Mouse (Mus musculus): Measurements from ENCODE around the gene Tln1. TPM values are rescaled to one million over a fixed set of nuclear protein-coding genes. Genes with fewer than 3 reads are reported as not detected.
A peak's percentile ranks its signal among the peaks of the same experiment; 100 is the strongest.

Gene Tln1
- total and polyA plus RNA-seq, 3 experiments = 22.9 to 146 (median 112) TPM

DNA sequence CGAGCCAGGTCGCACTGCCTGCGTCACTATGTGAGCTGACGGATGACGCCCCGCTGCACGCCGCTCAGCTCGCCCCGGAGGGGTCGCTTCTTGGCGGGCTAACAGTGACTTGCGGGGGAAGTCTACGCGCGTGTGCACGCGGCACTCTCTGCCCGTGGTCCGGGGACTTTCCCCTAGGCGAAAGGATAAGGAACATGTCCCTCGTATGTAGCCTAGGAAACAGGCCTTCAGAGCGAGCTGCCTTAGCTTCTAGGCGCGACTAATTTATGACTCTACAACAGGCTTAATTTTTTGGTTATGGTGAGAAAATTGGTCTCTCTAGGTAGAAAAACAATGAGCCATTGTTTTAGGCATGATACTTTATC, 69.7 kb downstream of the Tln1 start, which contains the start of gene Ccdc107:
Gene Ccdc107, plus strand, starts transcription at position 80 of the 365 bp plus-strand sequence.
- H3K9me3 ChIP-seq (replicated peaks; ENCODE audit: insufficient read depth, low read length) = no peaks in the 10 kb centered on the region
- H3K9ac ChIP-seq (ENCODE audit: control insufficient read depth, low read depth, low read length, poor library complexity, severe bottlenecking) = peak within 1 kb of the TSS; percentile 90
- peak within 1 kb of the TSS; percentile 33 for H3K27ac ChIP-seq (ENCODE audit: control insufficient read depth, low read depth, low read length)
- H3K27me3 ChIP-seq (ENCODE audit: control insufficient read depth in 1 of 2, insufficient read depth in 2 of 2, low read length in 2 of 2) = no peaks in the 10 kb centered on the region
- H3K4me1 ChIP-seq (ENCODE audit: control insufficient read depth in 1 of 2, insufficient read depth in 2 of 2, low read length in 2 of 2) = peaks cover 2 to 20% of the 10 kb centered on the region in 2 experiments; a peak in 2 of 4 replicates
- TF ChIP-seq GATA1 (IDR thresholded peaks at IDR 0.05; ENCODE audit: low read depth, low read length) (peak; percentile 8; the same call in 1 of the 2 replicates), ZKSCAN1 (IDR thresholded peaks at IDR 0.05; ENCODE audit: low read depth, low read length) (no peak), ZMIZ1 (IDR thresholded peaks at IDR 0.05; ENCODE audit: low read depth, low read length) (peak; percentile 97), SIN3A (IDR thresholded peaks at IDR 0.05; ENCODE audit: low read length) (peak; percentile 81), POLR2AphosphoS5 (IDR thresholded peaks at IDR 0.05; ENCODE audit: borderline replicate concordance, low read depth, low read length) (no peak), ELF1 (IDR thresholded peaks at IDR 0.05; ENCODE audit: low read depth, low read length) (peak; percentile 81), TBP (IDR thresholded peaks at IDR 0.05; ENCODE audit: low read depth, low read length) (peak; percentile 100), MAZ (IDR thresholded peaks at IDR 0.05; ENCODE audit: low read depth, low read length) (peak; percentile 82; the same call in 1 of the 2 replicates), MAX (IDR thresholded peaks at IDR 0.05; ENCODE audit: low read length) (peak; percentile 64; the same call in 1 of the 2 replicates), POLR2A (IDR thresholded peaks at IDR 0.05; ENCODE audit: control insufficient read depth in 1 of 2, insufficient read depth in 1 of 2, low read depth in 1 of 2, low read length in 2 of 2, poor library complexity in 1 of 2) (peak in 1 of 2 experiments; percentile 87; a peak in 2 of 4 replicates), TAL1 (IDR thresholded peaks at IDR 0.05; ENCODE audit: low read length) (no peak), KAT2A (conservative IDR thresholded peaks at IDR 0.05; ENCODE audit: low read depth, low read length) (no peak), MAFK (IDR thresholded peaks at IDR 0.05; ENCODE audit: borderline replicate concordance, low read depth, low read length) (peak; percentile 99), MYC (IDR thresholded peaks at IDR 0.05; ENCODE audit: low read depth, low read length) (peak; percentile 80), UBTF (IDR thresholded peaks at IDR 0.05; ENCODE audit: borderline replicate concordance, insufficient read depth, low read depth, low read length) (peak; percentile 99), NELFE (IDR thresholded peaks at IDR 0.05; ENCODE audit: low read depth, low read length) (no peak), ZNF384 (IDR thresholded peaks at IDR 0.05; ENCODE audit: low read depth, low read length) (no peak), MXI1 (IDR thresholded peaks at IDR 0.05; ENCODE audit: low read depth, low read length) (peak; percentile 87), HCFC1 (IDR thresholded peaks at IDR 0.05; ENCODE audit: low read depth, low read length) (peak; percentile 61), ETS1 (IDR thresholded peaks at IDR 0.05; ENCODE audit: low read depth, low read length) (peak; percentile 74)
- peak; percentile 99 for DNase-seq (ENCODE audit: low read depth, low spot score)
- H3K36me3 ChIP-seq (ENCODE audit: control insufficient read depth in 1 of 2, insufficient read depth in 2 of 2, low read length in 2 of 2) = no peaks in the 10 kb centered on the region
- H3K79me2 ChIP-seq (ENCODE audit: control insufficient read depth, insufficient read depth, low read length, poor library complexity) = peaks cover 5% of the 10 kb centered on the region; the same call in 1 of the 2 replicates
- peak within 1 kb of the TSS; percentile 64 to 89 for H3K4me3 ChIP-seq (ENCODE audit: control insufficient read depth in 1 of 2, insufficient read depth in 1 of 2, low read depth in 2 of 2, low read length in 2 of 2)

Measured in MEL (cell line).